Mouse (Mus musculus) forelimb bud, embryonic 11.5 days (tissue): ENCODE measurements around the gene Cryge.
"Not testable (repeated sequence)": the region's sequence is repeated elsewhere in the genome, so short reads cannot be mapped to it uniquely, and the experiment has no call there.

Source experiments
- DNase-seq: peaks from one replicate; pipeline ENCODE4 v3.0.0-alpha.2; 2012; ENCODE audit warnings: low read depth, low spot score

Cryge gene

GRCm38 (mm10) chr1:65050952-65051351 is at the start of gene Cryge:
Gene Cryge, minus strand, starts transcription at chr1:65051149.
- not testable (repeated sequence) for DNase-seq

DNA sequence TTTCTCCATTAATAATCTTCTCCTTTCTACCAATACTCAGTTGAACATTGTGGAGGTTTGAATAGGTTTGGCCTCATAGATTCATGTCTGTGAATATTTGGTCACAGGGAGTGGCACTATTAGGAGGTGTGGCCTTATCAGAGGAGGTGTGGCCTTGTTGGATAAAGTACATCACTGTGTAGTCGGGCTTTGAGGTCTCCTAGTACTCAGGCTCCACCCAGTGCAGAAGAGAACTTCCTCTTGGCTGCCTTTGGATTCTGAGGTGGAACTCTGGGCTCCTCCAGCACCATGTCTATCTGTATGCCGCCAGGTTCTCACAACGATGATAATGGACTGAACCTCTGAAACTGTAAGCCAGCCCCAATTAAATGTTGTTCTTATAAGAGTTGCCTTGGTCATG is 46.0 kb upstream of the Cryge start:
- DNase-seq, result no peak

DNA sequence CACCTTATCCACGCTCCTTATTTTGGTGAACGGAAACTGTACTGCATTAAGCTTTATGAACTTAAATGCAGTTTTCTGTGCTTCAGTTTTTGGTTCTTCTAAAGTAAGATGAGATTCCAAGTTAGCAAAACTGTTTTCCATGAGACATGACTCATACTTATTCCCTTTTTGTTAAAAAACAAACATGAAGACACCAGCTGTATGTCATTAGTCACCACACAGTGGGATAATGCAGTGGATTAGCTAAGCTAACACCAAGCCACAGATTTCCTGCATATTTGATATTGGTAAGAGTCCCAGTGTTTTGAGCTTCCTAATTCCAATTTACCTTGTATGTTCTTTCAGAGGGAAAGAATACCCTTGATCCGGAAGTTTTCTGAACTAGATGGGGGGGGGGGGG is 40.6 kb upstream of the Cryge start:
- no peak for DNase-seq

GRCm38 (mm10) chr1:65090370-65090769 is 39.4 kb upstream of the Cryge start:
- no peak for DNase-seq

DNA sequence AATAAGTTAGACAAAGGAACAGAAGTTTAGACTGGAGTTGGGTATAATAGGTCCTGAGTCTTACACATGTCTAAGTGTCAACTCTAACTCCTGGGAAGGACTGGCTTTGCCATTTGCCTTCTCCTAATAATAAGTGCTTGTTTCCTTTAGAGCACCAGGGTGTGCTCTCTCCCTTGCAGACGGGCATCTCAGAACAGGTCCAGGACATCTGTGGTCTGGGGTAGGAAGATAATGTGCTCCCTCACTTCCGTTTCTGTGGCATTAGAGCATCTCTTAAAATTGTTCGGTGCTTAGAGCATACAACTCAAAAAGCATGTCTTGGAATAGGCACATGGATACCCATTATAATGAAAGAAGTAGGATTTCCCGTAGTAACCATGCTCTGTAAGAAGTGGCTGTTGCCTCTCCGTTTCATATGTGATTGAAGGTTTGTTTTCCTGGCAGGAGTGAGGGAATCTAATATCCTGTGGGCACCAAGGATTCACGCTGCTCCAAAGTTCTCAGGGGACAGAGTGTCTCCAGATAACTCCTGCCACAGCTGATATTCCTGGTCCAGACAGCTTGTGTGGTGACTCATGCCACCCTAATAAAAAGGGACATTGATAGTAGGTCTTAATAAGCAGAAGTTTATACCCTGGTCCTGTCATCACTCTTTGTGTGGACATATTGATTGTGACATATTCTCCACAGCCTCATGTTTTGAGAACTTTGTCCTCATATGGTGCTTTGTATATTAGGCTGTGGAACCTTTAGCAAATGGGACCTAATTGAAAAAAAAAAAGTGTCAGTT is 37.8 kb upstream of the Cryge start:
- DNase-seq, result no peak

DNA sequence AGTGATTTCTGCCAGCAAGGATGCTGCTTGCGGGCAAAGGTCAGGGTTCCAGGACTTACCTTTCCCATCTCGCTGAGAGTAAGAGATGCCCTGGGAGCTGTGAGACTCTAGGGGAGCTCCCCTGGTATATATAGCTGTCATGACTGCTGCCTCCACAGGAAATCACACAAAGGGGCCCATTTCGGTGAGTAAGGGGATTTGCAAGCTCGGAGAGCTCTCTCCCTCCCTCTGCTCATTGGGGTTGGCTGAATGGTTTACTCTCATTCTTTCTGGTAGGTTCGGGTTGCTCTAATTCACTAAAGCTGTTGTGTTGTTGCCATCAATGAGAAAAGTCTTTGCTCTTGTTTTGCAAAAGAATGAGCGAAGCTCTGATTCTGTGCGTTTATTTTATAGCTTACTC is 31.2 kb upstream of the Cryge start, which contains the start of gene Crygb:
TSS of gene Crygb (minus strand) at position 101 of the 400 bp plus-strand sequence.
- no peak for DNase-seq

- DNase-seq, result no peak
These were observed 24.7 kb upstream of the Cryge start for GRCm38 (mm10) chr1:65075607-65076006.

- DNase-seq, result no peak
These were observed 22.6 kb upstream of the Cryge start, which contains the start of gene Crygc for GRCm38 (mm10) chr1:65073589-65073988. Gene Crygc, minus strand, starts transcription at chr1:65073689.

GRCm38 (mm10) chr1:65067842-65068241 is 16.9 kb upstream of the Cryge start:
- no peak for DNase-seq

DNA sequence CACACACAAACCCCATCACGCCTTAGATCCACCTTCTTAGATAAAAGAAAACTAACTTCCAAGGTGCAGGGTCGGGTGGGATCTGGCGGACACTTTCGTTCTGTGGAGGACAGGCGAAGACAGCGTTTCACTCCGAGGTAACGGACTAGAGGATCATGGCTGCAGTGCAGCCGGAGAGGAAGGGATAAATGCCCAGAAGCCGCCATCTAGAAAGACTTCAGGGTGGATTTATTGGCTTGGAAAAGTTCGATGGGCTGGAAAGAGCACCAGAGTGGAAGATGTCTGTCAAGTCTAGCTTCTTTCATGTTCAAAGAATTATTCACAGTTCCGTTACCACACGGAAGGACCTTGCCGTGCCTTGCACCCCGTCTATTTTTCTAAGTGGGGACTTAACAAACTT is 13.3 kb upstream of the Cryge start:
- DNase-seq, result no peak

GRCm38 (mm10) chr1:65063352-65063751 is 12.4 kb upstream of the Cryge start, which contains the start of gene Crygd:
Gene Crygd, minus strand, starts transcription at chr1:65063452.
- DNase-seq, result no peak

- DNase-seq, result no peak
These were observed 1.2 kb upstream of the Cryge start for GRCm38 (mm10) chr1:65052140-65052539.

DNA sequence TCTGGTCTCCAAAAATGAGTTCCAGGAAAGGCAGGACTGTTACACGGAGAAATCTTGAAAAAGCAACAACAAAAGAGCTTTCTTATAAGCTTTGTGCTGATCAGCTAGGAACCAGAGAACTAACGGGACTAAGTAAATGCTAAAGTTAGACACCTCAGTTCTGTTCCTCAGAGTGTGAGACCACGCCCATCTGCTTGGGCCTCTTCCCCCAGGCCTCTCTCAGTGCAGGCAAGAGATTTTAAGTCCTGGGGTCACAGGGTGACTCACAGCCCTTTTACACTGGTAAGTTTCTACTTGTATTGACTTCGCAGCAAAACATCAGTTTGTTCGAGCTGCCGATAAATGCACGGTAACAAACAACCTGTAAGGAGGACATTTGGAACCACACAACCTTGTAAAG is 747 bp upstream of the Cryge start:
- DNase-seq, result no peak

DNA sequence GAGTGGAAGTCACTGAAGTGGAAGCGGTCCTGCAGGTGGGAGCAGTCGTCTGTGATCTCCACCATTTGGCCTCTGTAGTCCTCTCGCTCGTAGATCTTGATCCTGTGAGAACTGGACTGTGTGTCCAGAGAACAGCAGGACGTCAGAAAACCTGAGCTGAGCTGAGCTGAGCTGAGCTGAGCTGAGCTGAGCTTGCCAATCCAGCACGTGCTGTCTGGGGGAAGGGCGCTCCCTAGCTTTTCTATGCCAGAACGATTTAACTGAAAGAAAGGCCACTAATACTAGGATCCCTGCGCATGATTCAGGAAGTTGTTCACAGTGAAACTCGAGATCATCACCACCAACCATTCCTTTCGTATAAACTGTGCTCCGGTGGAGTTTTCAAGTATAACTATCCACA is 2.2 kb downstream of the Cryge start:
- DNase-seq, result peak; percentile 12

DNA sequence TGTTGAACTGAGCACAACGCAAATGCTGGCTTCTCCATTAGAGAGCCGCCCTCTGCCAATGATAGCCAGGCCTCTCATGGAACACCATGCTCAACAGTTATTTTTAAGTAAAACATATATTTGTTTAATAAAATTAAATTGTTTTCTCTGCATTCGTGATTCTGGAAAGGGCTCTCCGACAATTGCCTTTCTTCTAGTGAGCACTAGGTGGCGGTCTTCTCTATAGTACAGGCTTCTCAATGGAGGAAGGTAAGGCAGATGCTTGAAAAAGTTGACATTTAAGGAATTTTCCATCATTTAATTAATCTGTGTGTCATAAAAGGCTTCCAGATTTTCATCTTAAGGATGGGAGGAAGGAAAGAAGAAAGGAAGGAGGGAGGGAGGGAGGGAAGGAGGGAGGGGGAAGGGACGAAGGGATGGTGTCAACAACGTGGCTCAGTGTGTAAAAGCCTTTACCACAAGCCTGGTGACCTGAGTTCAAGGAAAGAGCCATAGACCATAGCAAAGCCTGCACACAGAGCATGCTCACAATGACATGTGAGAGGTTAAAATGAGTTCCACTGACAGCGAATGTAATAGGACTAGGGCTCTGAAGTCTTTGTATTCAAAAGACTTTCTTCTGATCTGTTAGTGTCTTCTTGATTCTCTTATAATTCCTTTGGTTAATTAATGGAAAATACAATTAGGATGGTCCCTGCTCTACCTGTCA is 4.4 kb downstream of the Cryge start:
- peak; percentile 13 for DNase-seq

DNA sequence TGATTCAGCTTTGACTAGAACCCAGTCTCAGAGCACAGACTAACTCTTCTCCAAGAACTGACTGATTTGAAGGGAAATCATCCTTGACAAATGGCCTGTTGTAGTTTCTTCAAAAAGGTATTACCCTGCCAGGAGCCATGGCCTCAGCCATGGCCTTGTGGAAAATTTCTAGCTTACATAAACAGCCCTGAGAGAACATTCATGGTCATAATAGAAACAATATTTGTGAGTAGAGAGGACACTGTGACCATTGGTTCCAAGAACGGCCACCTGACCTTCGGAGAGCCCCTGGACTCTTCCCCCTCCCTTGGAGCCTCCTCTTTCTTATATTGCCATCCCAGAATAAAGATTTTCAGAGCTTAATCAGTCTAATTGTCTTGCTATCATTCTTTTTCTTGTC is 7.5 kb downstream of the Cryge start:
- no peak for DNase-seq

GRCm38 (mm10) chr1:65041837-65042236 is 9.1 kb downstream of the Cryge start:
- DNase-seq, result no peak

DNA sequence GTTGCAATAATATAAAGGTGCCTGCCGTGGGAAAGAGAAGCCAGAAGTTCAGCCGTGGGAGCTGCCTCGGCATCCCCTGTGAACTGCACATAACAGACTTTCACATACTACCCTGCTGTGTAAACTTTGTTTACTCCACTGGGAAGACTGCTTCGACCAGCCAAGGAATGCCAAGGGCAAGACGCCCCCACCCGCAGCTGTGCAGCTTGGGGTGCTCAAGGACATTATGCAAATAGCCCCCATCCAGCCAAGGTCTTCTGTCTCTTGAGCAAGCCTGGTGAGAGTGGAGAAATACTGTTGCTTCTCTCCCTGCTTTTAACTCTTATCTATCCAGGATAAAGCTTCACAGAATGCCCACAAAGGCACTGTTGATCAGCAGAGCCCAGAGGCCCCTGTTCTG is 10.1 kb downstream of the Cryge start:
- no peak for DNase-seq

- no peak for DNase-seq
These were observed 11.3 kb downstream of the Cryge start for GRCm38 (mm10) chr1:65039679-65040078.

DNA sequence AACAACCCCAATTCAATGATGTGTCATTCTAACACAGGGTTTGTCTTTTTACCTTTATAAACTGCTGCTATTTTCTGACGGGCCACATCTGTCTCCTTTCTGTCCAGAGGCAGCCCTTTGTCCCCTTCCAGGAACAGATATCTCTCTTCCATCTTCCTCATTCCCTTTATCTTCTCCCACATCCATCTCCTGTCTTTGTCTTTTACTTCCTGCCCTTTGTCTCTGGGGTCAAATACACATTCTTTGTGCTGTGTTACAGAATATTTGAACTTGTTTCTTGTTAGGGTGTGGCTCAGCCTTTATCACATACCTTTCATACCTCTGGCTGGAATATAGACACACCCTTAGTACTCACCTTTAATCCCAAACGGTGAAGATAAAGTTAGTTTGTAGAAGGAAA is 13.4 kb downstream of the Cryge start:
- no peak for DNase-seq

GRCm38 (mm10) chr1:65035513-65035912 is 15.4 kb downstream of the Cryge start:
- no peak for DNase-seq

GRCm38 (mm10) chr1:65032641-65033040 is 18.3 kb downstream of the Cryge start, which contains the start of gene Akr1cl:
Gene Akr1cl, minus strand, starts transcription at chr1:65032759.
- DNase-seq, result no peak

DNA sequence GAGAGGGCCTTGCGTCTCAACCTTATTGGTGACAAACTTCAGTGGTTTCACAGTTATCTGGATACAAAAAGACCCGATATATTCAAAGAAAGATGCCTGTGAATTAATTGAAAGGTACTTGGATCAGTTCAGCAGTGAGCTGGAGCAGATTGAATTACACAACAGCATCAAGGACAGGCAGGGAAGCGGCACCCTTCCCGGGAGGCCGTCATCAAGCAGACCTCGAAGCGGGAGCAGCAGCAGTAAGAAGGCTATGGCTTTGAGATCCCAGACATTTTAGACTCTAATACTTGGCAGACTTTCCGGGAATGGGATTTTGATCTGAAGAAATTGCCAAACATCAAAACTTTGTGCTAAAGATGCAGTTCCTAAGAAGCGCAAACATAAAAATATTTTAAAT is 22.7 kb downstream of the Cryge start:
- no peak for DNase-seq
